Mouse (Mus musculus) heart, adult 11 months (tissue): Measurements from ENCODE around the gene Fam234a.

Experiments used
- DNase-seq: peaks from one replicate; pipeline ENCODE4 v3.0.0; 2022

Gene Fam234a

GRCm38 (mm10) chr17:26162736-26163135 is 81.3 kb downstream of the Fam234a start:
- no peak for DNase-seq
